Mouse (Mus musculus): Measurements from ENCODE around the gene Col4a2.

DNA sequence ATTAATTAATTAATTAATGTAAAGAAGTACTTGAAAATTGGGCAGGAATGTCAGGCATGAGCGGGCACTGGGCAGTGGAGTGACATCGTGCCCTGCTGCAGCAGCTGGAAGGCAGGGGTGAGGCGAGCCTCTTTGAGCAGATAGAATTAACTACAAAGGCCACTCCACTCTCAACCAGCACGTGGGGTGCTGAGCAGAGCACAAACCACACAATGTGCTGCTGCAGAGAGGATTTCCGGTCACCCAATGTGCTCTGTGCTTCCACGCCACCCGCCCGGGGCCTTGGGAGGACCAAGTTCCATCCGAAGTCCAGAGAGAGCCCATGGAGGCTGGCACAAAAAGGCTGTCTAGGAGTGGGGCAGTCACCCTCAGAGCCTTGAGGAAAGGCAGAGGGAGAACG is 29.4 kb upstream of the Col4a2 start:
- TF ChIP-seq TAL1 (IDR thresholded peaks at IDR 0.05; ENCODE audit: low read length) (no peak), GATA1 (IDR thresholded peaks at IDR 0.05; ENCODE audit: low read length) (no peak)

Data from erythroblast, embryonic 14.5 days (primary cell).